Mouse (Mus musculus) liver, adult 2 months (tissue): ENCODE data around the gene Cdc45. TPM values are rescaled to one million over a fixed set of nuclear protein-coding genes. Genes with fewer than 3 reads are reported as not detected.

ENCODE experiments used
- DNase-seq: peaks from one replicate; pipeline ENCODE4 v3.0.0-alpha.2; 2011; ENCODE audit warnings: low read depth, low spot score; ENCODE audit errors: extremely low read depth
- H3K27ac ChIP-seq: fragments of 200-500 bp; replicated peaks from 2 replicates; pipeline ENCODE4 v1.5.1; 2012; ENCODE audit warnings: low read depth, mild to moderate bottlenecking, control low read depth, inconsistent platforms, low read length; ENCODE audit not compliant: insufficient read depth
- H3K27me3 ChIP-seq: fragments of 200-500 bp; 2 replicates; pipeline ENCODE4 v1.6.1; 2012; ENCODE audit warnings: mild to moderate bottlenecking, moderate library complexity, low read length, inconsistent platforms; ENCODE audit not compliant: control insufficient read depth, insufficient read depth
- H3K36me3 ChIP-seq: fragments of 200-500 bp; 2 replicates; pipeline ENCODE4 v1.6.1; 2012; ENCODE audit warnings: low read length, inconsistent platforms; ENCODE audit not compliant: control insufficient read depth, insufficient read depth
- H3K4me1 ChIP-seq: fragments of 200-500 bp; 2 replicates; pipeline ENCODE4 v1.6.1; 2011; ENCODE audit warnings: low read length; ENCODE audit not compliant: control insufficient read depth, insufficient read depth
- H3K4me3 ChIP-seq: fragments of 200-500 bp; 2 replicates; pipeline ENCODE4 v1.5.1; 2011; ENCODE audit warnings: low read depth, mild to moderate bottlenecking, control low read depth, low read length, moderate library complexity; ENCODE audit not compliant: insufficient read depth
- H3K79me2 ChIP-seq: fragments of 200-500 bp; 2 replicates; pipeline ENCODE4 v1.6.1; 2012; ENCODE audit warnings: inconsistent platforms, mild to moderate bottlenecking, low read length, moderate library complexity; ENCODE audit not compliant: control insufficient read depth, insufficient read depth
- H3K9ac ChIP-seq: fragments of 200-500 bp; 2 replicates; pipeline ENCODE4 v1.6.1; 2012; ENCODE audit warnings: low read depth, mild to moderate bottlenecking, control low read depth, inconsistent platforms, low read length
- CTCF ChIP-seq: fragments of 200-500 bp; IDR thresholded peaks from 2 replicates; pipeline ENCODE4 v1.5.1; 2011; ENCODE audit warnings: low read depth, low read length, control low read depth
- POLR2A ChIP-seq: fragments of 200-500 bp; IDR thresholded peaks from 2 replicates; pipeline ENCODE4 v1.6.1; 2011; ENCODE audit warnings: low read length, control low read depth; ENCODE audit not compliant: insufficient read depth; ENCODE audit errors: extremely low read depth
- WGBS: fragments of 180-500 bp; shearing (Covaris S2); methylation state at CpG from one replicate; pipeline ENCODE4 v1.1.7; 2018; 5-methylcytosine and 5-hydroxymethylcytosine counted together
- polyA plus RNA-seq: library from polyadenylated mRNA; depleted of rRNA; stranded (reverse); fragments of >200 nt; gene quantifications from 2 replicates; pipeline ENCODE4 v1.2.3, GENCODE M21; 2012
- total RNA-seq: library from RNA; depleted of rRNA; stranded (reverse); fragments of >200 nt; gene quantifications from 2 replicates; pipeline ENCODE4 v1.2.3, GENCODE M21; 2014

The Cdc45 gene
- total and polyA plus RNA-seq, 2 experiments, result 0.83 to 1.3 TPM

DNA sequence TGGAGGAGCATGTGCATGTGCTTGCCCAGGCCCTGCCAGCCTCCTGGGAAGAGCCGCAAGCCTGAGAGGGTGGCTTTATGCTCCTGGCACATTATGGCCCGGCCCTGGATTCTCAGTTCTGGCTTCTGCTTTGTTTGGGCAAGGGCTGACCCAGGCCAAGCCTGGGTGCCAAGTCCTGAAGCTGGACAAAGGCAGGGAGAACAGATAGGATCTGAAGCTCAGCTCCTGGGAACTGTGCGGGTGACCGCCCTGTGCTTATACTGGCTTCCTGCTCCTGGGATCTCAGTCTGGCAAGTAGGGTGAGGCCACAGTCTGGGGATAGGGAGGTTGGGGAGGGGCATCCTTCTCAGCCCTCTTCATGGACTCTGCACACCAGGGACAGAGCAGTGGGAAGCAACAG, 50.1 kb downstream of the Cdc45 start:
- DNase-seq, result no peak
- no peak overlapping the region for H3K9ac ChIP-seq
- no peak overlapping the region for H3K27ac ChIP-seq
- H3K36me3 ChIP-seq, result no peaks in the 10 kb centered on the region
- H3K79me2 ChIP-seq, result no peaks in the 10 kb centered on the region
- WGBS, result 86% methylated on average over 4 of the region's 4 CpGs
- TF ChIP-seq CTCF (no peak), POLR2A (no peak)
- H3K4me1 ChIP-seq, result peaks cover 2% of the 10 kb centered on the region; the same call in 1 of the 2 replicates
- H3K4me3 ChIP-seq, result no peak overlapping the region
- no peaks in the 10 kb centered on the region for H3K27me3 ChIP-seq

DNA sequence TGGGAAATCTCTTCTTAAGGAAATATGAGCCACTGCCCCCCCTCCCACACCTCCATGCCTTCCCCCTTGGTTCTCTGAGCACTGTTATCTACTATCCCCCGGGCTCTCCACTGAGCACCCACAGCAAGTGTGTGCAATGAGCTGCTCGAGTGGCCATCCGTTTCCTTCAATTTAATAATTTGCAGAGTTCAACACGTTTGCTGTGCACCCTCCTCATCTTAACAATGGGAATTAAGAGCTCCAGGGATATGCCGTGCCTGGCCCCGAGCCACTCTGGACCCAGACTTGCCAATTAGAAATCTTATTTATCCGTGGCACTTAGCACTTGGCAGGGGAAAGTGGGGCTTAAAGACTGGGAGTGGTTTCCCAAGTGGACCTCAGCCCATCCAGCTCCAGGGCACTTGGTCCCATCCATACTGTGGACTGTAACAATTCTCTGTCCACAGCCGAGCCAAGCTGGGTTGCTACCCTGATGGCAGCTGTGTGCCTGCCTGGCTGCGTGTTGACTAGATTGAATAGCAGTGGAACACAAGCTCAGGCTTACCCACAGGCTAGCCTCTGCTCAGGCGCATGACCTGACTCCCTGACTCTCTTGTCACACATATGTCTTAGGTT, 59.8 kb downstream of the Cdc45 start:
- DNase-seq, result no peak
- Histone ChIP-seq H3K36me3 (no peaks in the 10 kb centered on the region), H3K27ac (no peak overlapping the region), H3K4me1 (no peaks in the 10 kb centered on the region), H3K27me3 (no peaks in the 10 kb centered on the region), H3K79me2 (no peaks in the 10 kb centered on the region), H3K9ac (no peak overlapping the region), H3K4me3 (no peak overlapping the region)
- 69% methylated on average over 10 of the region's 10 CpGs for WGBS
- no peak for TF ChIP-seq POLR2A

DNA sequence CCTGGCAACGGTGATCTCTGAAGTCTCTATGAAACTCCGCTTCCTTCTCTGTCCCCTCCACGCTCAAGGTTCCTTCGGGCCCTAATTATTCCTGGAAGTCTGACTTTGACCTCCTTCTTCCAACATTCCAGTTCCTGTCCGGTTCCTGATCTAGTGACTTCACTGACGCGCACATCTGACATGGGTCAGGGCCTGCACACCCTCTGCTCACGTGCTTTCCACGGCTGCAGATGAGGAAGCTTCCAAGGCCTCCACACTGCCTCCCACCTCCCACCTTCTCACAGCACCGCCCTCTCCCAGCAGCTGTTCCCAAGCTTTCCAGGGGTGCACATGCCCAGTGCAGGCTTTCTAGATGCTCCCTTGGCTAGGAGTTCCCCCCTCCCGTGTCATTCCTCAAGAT, 60.7 kb downstream of the Cdc45 start:
- DNase-seq, result no peak
- no peak overlapping the region for H3K27ac ChIP-seq
- WGBS, result 74% methylated on average over 11 of the region's 11 CpGs

GRCm38 (mm10) chr16:18746268-18747122, 65.3 kb downstream of the Cdc45 start:
- Histone ChIP-seq H3K9ac (no peak overlapping the region), H3K27me3 (no peaks in the 10 kb centered on the region), H3K27ac (no peak overlapping the region), H3K4me1 (no peaks in the 10 kb centered on the region), H3K4me3 (no peak overlapping the region), H3K36me3 (no peaks in the 10 kb centered on the region), H3K79me2 (no peaks in the 10 kb centered on the region)
- TF ChIP-seq CTCF (no peak), POLR2A (no peak)
- DNase-seq, result no peak
- WGBS, result 89% methylated on average over 20 of the region's 20 CpGs

More for the DNA sequence above, 60.7 kb downstream of the Cdc45 start:
- Histone ChIP-seq H3K79me2 (no peaks in the 10 kb centered on the region), H3K9ac (no peak overlapping the region), H3K27me3 (no peaks in the 10 kb centered on the region), H3K4me3 (no peak overlapping the region), H3K36me3 (no peaks in the 10 kb centered on the region), H3K4me1 (no peaks in the 10 kb centered on the region)
- TF ChIP-seq POLR2A (no peak), CTCF (no peak)

DNA sequence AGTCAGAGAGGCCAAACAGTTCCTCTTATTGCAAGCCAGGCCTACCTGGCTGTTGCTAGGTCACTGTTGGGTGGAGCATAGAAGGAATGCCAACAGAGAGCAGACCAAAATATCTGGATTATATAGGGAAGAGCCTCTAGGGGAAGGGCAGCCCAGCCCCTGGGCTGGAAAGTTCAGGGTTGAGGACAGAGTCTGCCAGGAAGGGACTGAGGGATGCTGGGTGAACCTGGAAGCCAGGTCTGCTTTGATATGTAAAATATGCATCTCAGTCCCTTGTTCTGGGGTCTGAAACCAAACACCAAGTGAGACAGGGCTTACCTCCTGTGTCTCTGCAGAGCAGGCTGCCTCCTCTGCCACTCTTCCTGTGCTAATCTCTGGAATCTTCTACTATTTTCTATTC, 73.5 kb downstream of the Cdc45 start:
- Histone ChIP-seq H3K27me3 (no peaks in the 10 kb centered on the region), H3K9ac (no peak overlapping the region), H3K36me3 (no peaks in the 10 kb centered on the region), H3K4me3 (no peak overlapping the region), H3K27ac (no peak overlapping the region), H3K79me2 (no peaks in the 10 kb centered on the region), H3K4me1 (no peaks in the 10 kb centered on the region)
- TF ChIP-seq POLR2A (no peak), CTCF (no peak)
- no peak for DNase-seq

DNA sequence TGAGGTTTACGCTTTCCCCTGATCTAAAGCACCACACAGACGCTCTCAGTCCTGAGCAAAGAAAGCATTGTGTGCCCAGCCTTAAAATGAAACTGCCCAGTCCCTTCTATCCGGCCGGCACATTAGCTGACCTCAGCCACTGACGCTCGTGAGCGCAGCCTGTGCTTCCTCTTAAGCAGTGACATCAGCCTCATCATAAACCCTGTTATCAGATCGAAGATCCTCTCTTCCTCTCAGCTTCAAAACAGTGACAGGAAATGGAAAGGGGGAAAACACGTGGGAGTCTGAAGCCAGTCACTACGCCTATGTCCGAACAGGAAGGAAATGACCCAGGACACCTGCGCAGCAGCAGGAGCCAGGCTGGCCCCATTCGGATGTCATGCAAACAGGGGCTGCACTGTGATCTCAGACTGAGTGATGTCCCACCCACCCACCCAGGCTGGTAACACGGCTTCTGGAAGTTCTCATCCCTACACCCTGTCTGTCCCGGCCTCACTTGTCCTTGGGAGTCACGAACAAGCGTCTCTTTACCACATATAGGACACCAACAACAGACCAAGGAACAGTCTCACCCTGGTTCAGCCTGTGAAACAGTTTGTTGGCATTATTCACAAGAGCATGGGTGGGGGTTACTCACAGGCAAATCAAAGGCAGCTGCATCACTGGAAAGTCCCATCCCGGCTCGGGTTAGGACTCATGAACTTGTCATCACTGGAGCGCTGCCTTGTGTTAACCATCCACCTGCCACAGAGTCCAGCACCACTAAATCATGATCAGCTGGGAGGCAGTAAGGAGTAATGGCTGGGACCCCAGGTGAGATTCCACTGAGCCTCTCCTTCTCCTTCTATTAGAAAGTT, 78.5 kb downstream of the Cdc45 start:
- no peak overlapping the region; the same call in 1 of the 2 replicates for H3K27ac ChIP-seq
- WGBS, result 57% methylated on average over 20 of the region's 20 CpGs
- 0 out of 2 replicates have a peak overlapping the region, but pooled peaks have one; percentile 59 for H3K9ac ChIP-seq
- TF ChIP-seq POLR2A, result no peak
- H3K4me1 ChIP-seq, result no peaks in the 10 kb centered on the region
- no peaks in the 10 kb centered on the region for H3K79me2 ChIP-seq
- peak; percentile 22 for DNase-seq
- H3K27me3 ChIP-seq, result no peaks in the 10 kb centered on the region
- H3K4me3 ChIP-seq, result no peak overlapping the region; the same call in 1 of the 2 replicates
- H3K36me3 ChIP-seq, result no peaks in the 10 kb centered on the region
